Mouse (Mus musculus) bone marrow, adult 2 months (tissue): ENCODE data around the gene Tnnc1. TPM values are rescaled to one million over a fixed set of nuclear protein-coding genes. Genes with fewer than 3 reads are reported as not detected.

Source experiments
- H3K27ac ChIP-seq: fragments of 200-500 bp; 2 replicates; pipeline ENCODE4 v1.5.1; 2012; ENCODE audit warnings: low read depth, mild to moderate bottlenecking, control low read depth, inconsistent platforms, low read length; ENCODE audit not compliant: control insufficient read depth, poor library complexity, insufficient read depth
- H3K4me1 ChIP-seq: fragments of 200-500 bp; 2 replicates; pipeline ENCODE4 v1.6.1; 2011; ENCODE audit warnings: low read length; ENCODE audit not compliant: control insufficient read depth, insufficient read depth
- H3K4me3 ChIP-seq: fragments of 200-500 bp; replicated peaks from 2 replicates; pipeline ENCODE3; 2011; ENCODE audit warnings: mild to moderate bottlenecking, low read depth, low read length, control low read depth; ENCODE audit not compliant: control insufficient read depth
- CTCF ChIP-seq: fragments of 200-500 bp; IDR thresholded peaks from 2 replicates; pipeline ENCODE4 v1.5.1; 2011; ENCODE audit warnings: low read length, control low read depth; ENCODE audit not compliant: control insufficient read depth, insufficient read depth
- POLR2A ChIP-seq: fragments of 200-500 bp; IDR thresholded peaks from 2 replicates; pipeline ENCODE4 v1.6.1; 2011; ENCODE audit warnings: low read depth, mild to moderate bottlenecking, control low read depth, low read length, borderline replicate concordance; ENCODE audit not compliant: control insufficient read depth
- WGBS: fragments of 180-500 bp; shearing (Covaris S2); methylation state at CpG from one replicate; pipeline ENCODE4 v1.1.7; 2018; 5-methylcytosine and 5-hydroxymethylcytosine counted together
- polyA plus RNA-seq: library from polyadenylated mRNA; stranded (reverse); fragments of >200 nt; gene quantifications from 2 replicates; pipeline ENCODE4 v1.2.4, GENCODE M21; 2011; ENCODE audit warnings: low replicate concordance; ENCODE audit not compliant: missing spikeins, insufficient read depth, insufficient read length

The Tnnc1 gene
- polyA plus RNA-seq, 1 experiment, result not detected

GRCm38 (mm10) chr14:31177287-31177686 is 30.8 kb upstream of the Tnnc1 start:
- 78% methylated on average over 16 of the region's 16 CpGs for WGBS
- Histone ChIP-seq H3K4me1 (peaks cover under 1% of the 10 kb centered on the region; the same call in 1 of the 2 replicates), H3K4me3 (no peak overlapping the region), H3K27ac (no peak overlapping the region)
- TF ChIP-seq CTCF (no peak), POLR2A (no peak)

- TF ChIP-seq POLR2A (no peak), CTCF (no peak)
- H3K27ac ChIP-seq, result no peak overlapping the region
- H3K4me1 ChIP-seq, result peaks cover 2% of the 10 kb centered on the region; the same call in 1 of the 2 replicates
- WGBS, result 89% methylated on average over 5 of the region's 5 CpGs
- no peak overlapping the region for H3K4me3 ChIP-seq
Observed at GRCm38 (mm10) chr14:31177715-31178114, 30.4 kb upstream of the Tnnc1 start.

- H3K4me1 ChIP-seq, result peaks cover 6% of the 10 kb centered on the region; the same call in 1 of the 2 replicates
- H3K4me3 ChIP-seq, result no peak overlapping the region
- 86% methylated on average over 12 of the region's 12 CpGs for WGBS
- TF ChIP-seq POLR2A (0 out of 2 replicates have a peak, but pooled peaks have one; percentile 17), CTCF (no peak)
- no peak overlapping the region for H3K27ac ChIP-seq
Observed at GRCm38 (mm10) chr14:31179677-31180365, 28.3 kb upstream of the Tnnc1 start.

- TF ChIP-seq POLR2A, result no peak
- TF ChIP-seq CTCF, result no peak
- Histone ChIP-seq H3K27ac (no peak overlapping the region), H3K4me1 (peaks cover 6% of the 10 kb centered on the region; the same call in 1 of the 2 replicates), H3K4me3 (no peak overlapping the region)
- 85% methylated on average over 4 of the region's 4 CpGs for WGBS
Observed at GRCm38 (mm10) chr14:31181512-31181911, 26.6 kb upstream of the Tnnc1 start.

GRCm38 (mm10) chr14:31182786-31183290 is 25.3 kb upstream of the Tnnc1 start:
- Histone ChIP-seq H3K4me3 (no peak overlapping the region), H3K4me1 (peaks cover 6% of the 10 kb centered on the region; the same call in 1 of the 2 replicates), H3K27ac (peak overlapping the region; percentile 58)
- WGBS, result 79% methylated on average over 2 of the region's 2 CpGs
- no peak for TF ChIP-seq POLR2A
- TF ChIP-seq CTCF, result no peak

GRCm38 (mm10) chr14:31183541-31183940 is 24.6 kb upstream of the Tnnc1 start:
- Histone ChIP-seq H3K4me3 (no peak overlapping the region), H3K4me1 (peaks cover 7% of the 10 kb centered on the region; the same call in 1 of the 2 replicates), H3K27ac (peak overlapping the region; percentile 70; the same call in 1 of the 2 replicates)
- TF ChIP-seq CTCF, result no peak
- no peak for TF ChIP-seq POLR2A
- 48% methylated on average over 5 of the region's 5 CpGs for WGBS

- Histone ChIP-seq H3K27ac (peak overlapping the region; percentile 70), H3K4me1 (peaks cover 8% of the 10 kb centered on the region; the same call in 1 of the 2 replicates), H3K4me3 (no peak overlapping the region)
- 87% methylated on average over 12 of the region's 12 CpGs for WGBS
- no peak for TF ChIP-seq POLR2A
- no peak for TF ChIP-seq CTCF
Observed at GRCm38 (mm10) chr14:31184195-31184594, 23.9 kb upstream of the Tnnc1 start.

GRCm38 (mm10) chr14:31186656-31187055 is 21.5 kb upstream of the Tnnc1 start:
- H3K27ac ChIP-seq, result no peak overlapping the region
- no peak overlapping the region for H3K4me3 ChIP-seq
- H3K4me1 ChIP-seq, result peaks cover 10% of the 10 kb centered on the region; the same call in 1 of the 2 replicates
- no peak for TF ChIP-seq CTCF
- no peak for TF ChIP-seq POLR2A
- 83% methylated on average over 4 of the region's 4 CpGs for WGBS

- Histone ChIP-seq H3K27ac (peak overlapping the region; percentile 87), H3K4me1 (peaks cover 5% of the 10 kb centered on the region; the same call in 1 of the 2 replicates), H3K4me3 (peak overlapping the region; percentile 33)
- whole genome bisulfite sequencing, result 47% methylated on average over 6 of the region's 6 CpGs
- TF ChIP-seq POLR2A (no peak), CTCF (no peak)
Observed at GRCm38 (mm10) chr14:31188771-31189181, 19.3 kb upstream of the Tnnc1 start.
